Comparison of ENCODE assay signal across 9 mouse cellular contexts in the genomic region with DNA sequence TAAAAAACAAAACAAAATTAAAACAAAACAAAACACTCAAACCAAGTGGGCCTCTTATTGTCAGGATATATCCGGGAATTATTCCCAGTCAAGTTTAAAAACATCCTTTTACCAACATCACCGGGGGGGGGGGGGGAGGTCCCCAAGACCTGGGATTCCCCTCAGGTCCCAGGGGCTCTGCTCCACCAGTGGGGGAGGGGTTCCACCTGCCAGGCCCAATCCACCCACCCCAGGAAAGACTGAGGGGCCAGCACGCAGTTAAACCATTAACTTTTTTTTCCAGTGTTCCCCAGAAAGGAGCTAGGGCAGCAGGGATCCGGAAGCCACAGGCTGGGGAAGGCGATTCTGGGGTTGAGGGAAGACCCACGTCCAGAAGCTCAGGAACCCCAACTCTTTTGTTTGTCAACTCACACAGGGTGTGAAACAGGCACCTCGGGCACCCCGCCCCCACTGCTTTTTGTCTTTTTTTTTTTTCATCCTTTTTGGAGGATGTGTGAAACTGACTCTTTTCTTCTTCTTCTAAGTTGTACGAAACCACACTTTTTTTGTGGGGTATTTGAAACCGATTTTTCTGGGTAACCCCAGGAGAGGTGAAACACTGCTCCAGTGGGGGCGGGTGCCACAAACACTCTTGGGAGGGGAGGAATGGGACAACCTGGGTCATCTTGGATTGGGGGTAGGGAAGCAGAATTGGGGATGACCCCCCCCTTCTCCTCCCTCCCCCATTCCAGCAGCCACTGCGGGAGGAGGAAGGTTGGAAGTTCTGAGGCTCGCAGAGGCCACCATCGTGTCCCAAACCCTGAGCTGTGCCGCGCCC. TPM values are rescaled to one million over a fixed set of nuclear protein-coding genes. Genes with fewer than 3 reads are reported as not detected.
DNase-seq lines count a peak whose midpoint lies in the region; ATAC-seq and TF ChIP-seq lines count a peak whose summit lies in the region.
"Had no signal": no experiment of that assay in that cellular context is flagged by ENCODE, and none has a peak within 500 bp of the region (broad histone marks: within the 10 kb centered on the region; RNA-seq: fewer than 3 reads in every experiment).

No protein-coding gene starts in this region.

- H3K9me3 ChIP-seq in CH12.LX (replicated peaks; ENCODE audit: low read length): peaks cover 2% of the 10 kb centered on the region
- H3K9me3 ChIP-seq in forebrain, embryonic 16.5 days (ENCODE audit: control insufficient read depth, low read length): no peaks in the 10 kb centered on the region
- no peaks in the 10 kb centered on the region for H3K9me3 ChIP-seq in liver, embryonic 13.5 days (replicated peaks)

- ATAC-seq in forebrain, embryonic 16.5 days: no peak
- no peak for ATAC-seq in liver, embryonic 13.5 days (ENCODE audit: low read depth)

- in situ Hi-C loops in CH12.LX (cut with MboI; ENCODE audit: low pct_ligation_motif_present, low pct_unique_long_range_greater_than_20kb, low sequenced_read_pairs): loop anchor here (25.0 kb wide), 1 partner anchor 256 kb away; a partner anchor contains a TSS

- WGBS in heart, adult 2 months: 26% methylated on average over 16 of the region's 16 CpGs
- 7% methylated on average over 15 of the region's 16 CpGs for WGBS in forebrain, embryonic 16.5 days
- WGBS in liver, embryonic 13.5 days (ENCODE audit: insufficient replicate concordance): 34% methylated on average over 16 of the region's 16 CpGs

- intact Hi-C loops in heart, adult 2 months (cut with DNase I): loop anchor here (2.0 to 5.0 kb wide), 3 partner anchors 25 to 271 kb away; a partner anchor contains a TSS

- H3K27me3 ChIP-seq in heart, adult 2 months (ENCODE audit: control insufficient read depth, insufficient read depth, low read length): no peaks in the 10 kb centered on the region
- H3K27me3 ChIP-seq in CH12.LX (replicated peaks): no peaks in the 10 kb centered on the region
- H3K27me3 ChIP-seq in forebrain, embryonic 16.5 days (replicated peaks; ENCODE audit: control insufficient read depth, insufficient read depth, low read length): no peaks in the 10 kb centered on the region
- H3K27me3 ChIP-seq in liver, embryonic 13.5 days: no peaks in the 10 kb centered on the region

- H3K9ac ChIP-seq in heart, adult 2 months (ENCODE audit: low read depth, low read length): peak overlapping the region; percentile 82
- H3K9ac ChIP-seq in CH12.LX (ENCODE audit: insufficient read depth, low read depth): peak overlapping the region; percentile 99
- peak overlapping the region; percentile 95 for H3K9ac ChIP-seq in forebrain, embryonic 16.5 days (replicated peaks; ENCODE audit: low read depth, low read length)
- H3K9ac ChIP-seq in liver, embryonic 13.5 days: peak overlapping the region; percentile 100

- TF ChIP-seq EP300 in heart, adult 2 months (IDR thresholded peaks at IDR 0.05; ENCODE audit: insufficient read depth, low read depth, low read length): no peak
- TF ChIP-seq EP300 in CH12.LX (IDR thresholded peaks at IDR 0.05; ENCODE audit: low read length): no peak; the same call in 1 of the 2 replicates

- H3K79me2 ChIP-seq in heart, adult 2 months (replicated peaks; ENCODE audit: control insufficient read depth, insufficient read depth, low read length): peaks cover 4% of the 10 kb centered on the region; the same call in 1 of the 2 replicates
- peaks cover 56% of the 10 kb centered on the region for H3K79me2 ChIP-seq in CH12.LX (replicated peaks; ENCODE audit: control insufficient read depth, extremely low read depth, insufficient read depth, poor library complexity, severe bottlenecking)

- no peaks in the 10 kb centered on the region for H3K36me3 ChIP-seq in heart, adult 2 months (ENCODE audit: control insufficient read depth, insufficient read depth, low read length)
- peaks cover 32 to 40% of the 10 kb centered on the region in 2 experiments for H3K36me3 ChIP-seq in CH12.LX (replicated peaks in 1 of 2; ENCODE audit: control insufficient read depth in 1 of 2, insufficient read depth in 1 of 2, low read length in 1 of 2)
- peaks cover 15% of the 10 kb centered on the region for H3K36me3 ChIP-seq in forebrain, embryonic 16.5 days (ENCODE audit: control insufficient read depth, insufficient read depth)
- peaks cover 45% of the 10 kb centered on the region for H3K36me3 ChIP-seq in liver, embryonic 13.5 days

- TF ChIP-seq RAD21 in CH12.LX (IDR thresholded peaks at IDR 0.05; ENCODE audit: low read depth, low read length): no peak

- TF ChIP-seq CTCF in heart, adult 2 months (IDR thresholded peaks at IDR 0.05): no peak
- no peak for TF ChIP-seq CTCF in CH12.LX (conservative IDR thresholded peaks at IDR 0.05 in 1 of 2, IDR thresholded peaks at IDR 0.05 in 1 of 2; ENCODE audit: low read depth in 2 of 2, low read length in 2 of 2)

- DNase-seq in heart, adult 2 months: peak in 1 of 2 experiments; percentile 48
- DNase-seq in heart, adult 9 months (ENCODE audit: low spot score in 2 of 2): no peak
- DNase-seq in CH12.LX (ENCODE audit: extremely low read depth): peak; percentile 56
- no peak for DNase-seq in liver, embryonic 13.5 days
- DNase-seq in thymus, postnatal 0 days (ENCODE audit: low spot score): peak; percentile 69
- DNase-seq in gastrocnemius, postnatal 4 days (ENCODE audit: low spot score in 2 of 2): no peak
- no peak for DNase-seq in MN1 (ENCODE audit: low spot score)

- dilution Hi-C loops in CH12.LX (cut with MboI; ENCODE audit: extremely low pct_ligation_motif_present, extremely low pct_unique_long_range_greater_than_20kb, low sequenced_read_pairs): no loop called here

- H3K4me1 ChIP-seq in heart, adult 2 months (ENCODE audit: control insufficient read depth, insufficient read depth, low read length): peaks cover 1% of the 10 kb centered on the region; the same call in 1 of the 2 replicates
- H3K4me1 ChIP-seq in CH12.LX (ENCODE audit: control insufficient read depth in 1 of 2, insufficient read depth in 2 of 2): peaks cover 30 to 59% of the 10 kb centered on the region in 2 experiments
- peaks cover 26% of the 10 kb centered on the region for H3K4me1 ChIP-seq in forebrain, embryonic 16.5 days (replicated peaks; ENCODE audit: control insufficient read depth, insufficient read depth, low read length)
- peaks cover 64% of the 10 kb centered on the region for H3K4me1 ChIP-seq in liver, embryonic 13.5 days (replicated peaks)

- H3K27ac ChIP-seq in heart, adult 2 months: peak overlapping the region; percentile 61
- peak overlapping the region; percentile 96 for H3K27ac ChIP-seq in CH12.LX (ENCODE audit: insufficient read depth, low read depth)
- H3K27ac ChIP-seq in forebrain, embryonic 16.5 days (ENCODE audit: low read length): peak overlapping the region; percentile 51; the same call in 1 of the 2 replicates
- H3K27ac ChIP-seq in liver, embryonic 13.5 days: peak overlapping the region; percentile 95
- H3K27ac ChIP-seq: macrophage had no signal

- peak overlapping the region; percentile 32 for H3K4me3 ChIP-seq in heart, adult 2 months
- peak overlapping the region; percentile 97 to 99 (median 97) for H3K4me3 ChIP-seq in CH12.LX (replicated peaks in 1 of 3; ENCODE audit: low read depth in 2 of 3, low read length in 2 of 3, poor library complexity in 1 of 3)
- H3K4me3 ChIP-seq in forebrain, embryonic 16.5 days (replicated peaks; ENCODE audit: low read length): peak overlapping the region; percentile 90
- peak overlapping the region; percentile 100 for H3K4me3 ChIP-seq in liver, embryonic 13.5 days (replicated peaks)

- TF ChIP-seq POLR2A in heart, adult 2 months (IDR thresholded peaks at IDR 0.05; ENCODE audit: insufficient read depth, low read depth, low read length): no peak
- TF ChIP-seq POLR2A in CH12.LX (IDR thresholded peaks at IDR 0.05; ENCODE audit: low read depth, low read length): peak; percentile 27; the same call in 1 of the 2 replicates

- peak overlapping the region; percentile 82 for H3K4me2 ChIP-seq in CH12.LX (ENCODE audit: insufficient read depth, low read depth, poor library complexity, severe bottlenecking)
- H3K4me2 ChIP-seq in forebrain, embryonic 16.5 days (ENCODE audit: low read length): peak overlapping the region; percentile 70
- H3K4me2 ChIP-seq in liver, embryonic 13.5 days: peak overlapping the region; percentile 89

RNA-seq across cellular contexts. Expression of a gene that starts 1.7 kb away (rescaled TPM):
- total RNA-seq in heart, adult 2 months (2021): 10 to 100 TPM; 16.5 to 18.0 TPM
- polyA plus RNA-seq in heart, adult 2 months (2012; rRNA removed): 20.1 and 25.0 TPM in 2 replicates
- total RNA-seq in CH12.LX (2012; rRNA removed) (179 and 207 TPM in 2 replicates), CH12.LX (2014; rRNA removed) (139 and 146 TPM in 2 replicates)
- 208 and 223 TPM in 2 replicates for polyA plus RNA-seq in CH12.LX (2012; ENCODE audit: insufficient read length, low read depth)
- 63.7 and 74.6 TPM in 2 replicates for polyA plus RNA-seq in forebrain, embryonic 16.5 days (2015; fragmentation: Nextera tagmentation; extraction: Ambion mirVana)
- polyA plus RNA-seq in liver, embryonic 13.5 days (2015; fragmentation: Nextera tagmentation; extraction: Ambion mirVana): 55.2 and 56.2 TPM in 2 replicates
- 89.7 and 96.8 TPM in 2 replicates for polyA plus RNA-seq in thymus, postnatal 0 days (2015; fragmentation: Nextera tagmentation; extraction: Ambion mirVana)
- total RNA-seq in gastrocnemius, postnatal 4 days (2021): 10 to 100 TPM; 66.4 to 67.5 TPM

RNA-seq across cellular contexts. Expression of a gene that starts 25.1 kb away (rescaled TPM):
- 1,000 to 10,000 TPM; 1,743 to 1,981 TPM for total RNA-seq in heart, adult 2 months (2021)
- 5,192 and 5,251 TPM in 2 replicates for polyA plus RNA-seq in heart, adult 2 months (2012; rRNA removed)
- total RNA-seq in CH12.LX (2012; rRNA removed): 466 and 529 TPM in 2 replicates
- total RNA-seq in CH12.LX (2014; rRNA removed): 442 and 444 TPM in 2 replicates
- 206 and 248 TPM in 2 replicates for polyA plus RNA-seq in CH12.LX (2012; ENCODE audit: insufficient read length, low read depth)
- 455 and 522 TPM in 2 replicates for polyA plus RNA-seq in forebrain, embryonic 16.5 days (2015; fragmentation: Nextera tagmentation; extraction: Ambion mirVana)
- 474 and 603 TPM in 2 replicates for polyA plus RNA-seq in liver, embryonic 13.5 days (2015; fragmentation: Nextera tagmentation; extraction: Ambion mirVana)
- polyA plus RNA-seq in thymus, postnatal 0 days (2015; fragmentation: Nextera tagmentation; extraction: Ambion mirVana): 635 and 689 TPM in 2 replicates
- 100 to 1,000 TPM; 640 to 657 TPM for total RNA-seq in gastrocnemius, postnatal 4 days (2021)

RNA-seq across cellular contexts. Expression of a gene that starts 32.4 kb away (rescaled TPM):
- 10 to 100 TPM; 86.5 to 95.2 TPM for total RNA-seq in heart, adult 2 months (2021)
- polyA plus RNA-seq in heart, adult 2 months (2012; rRNA removed): 91.4 and 95.1 TPM in 2 replicates
- total RNA-seq in CH12.LX (2012; rRNA removed) (61.9 and 67.0 TPM in 2 replicates), CH12.LX (2014; rRNA removed) (48.7 and 51.5 TPM in 2 replicates)
- polyA plus RNA-seq in CH12.LX (2012; ENCODE audit: insufficient read length, low read depth): 131 and 133 TPM in 2 replicates
- polyA plus RNA-seq in forebrain, embryonic 16.5 days (2015; fragmentation: Nextera tagmentation; extraction: Ambion mirVana): 247 and 256 TPM in 2 replicates
- 81.2 and 87.4 TPM in 2 replicates for polyA plus RNA-seq in liver, embryonic 13.5 days (2015; fragmentation: Nextera tagmentation; extraction: Ambion mirVana)
- 151 and 166 TPM in 2 replicates for polyA plus RNA-seq in thymus, postnatal 0 days (2015; fragmentation: Nextera tagmentation; extraction: Ambion mirVana)
- total RNA-seq in gastrocnemius, postnatal 4 days (2021): 100 to 1,000 TPM; 139 to 140 TPM

RNA-seq across cellular contexts. Expression of a gene that starts 44.3 kb away (rescaled TPM):
- 1 to 10 TPM; 7.3 to 7.5 TPM for total RNA-seq in heart, adult 2 months (2021)
- polyA plus RNA-seq in heart, adult 2 months (2012; rRNA removed): 5.8 and 7.9 TPM in 2 replicates
- 8.4 and 8.5 TPM in 2 replicates for total RNA-seq in CH12.LX (2012; rRNA removed)
- total RNA-seq in CH12.LX (2014; rRNA removed): 4.9 and 6.6 TPM in 2 replicates
- polyA plus RNA-seq in CH12.LX (2012; ENCODE audit: insufficient read length, low read depth): 4.7 and 5.9 TPM in 2 replicates
- 16.3 TPM in 2 replicates for polyA plus RNA-seq in forebrain, embryonic 16.5 days (2015; fragmentation: Nextera tagmentation; extraction: Ambion mirVana)
- polyA plus RNA-seq in liver, embryonic 13.5 days (2015; fragmentation: Nextera tagmentation; extraction: Ambion mirVana): 1.0 and 1.1 TPM in 2 replicates
- 3.2 and 4.7 TPM in 2 replicates for polyA plus RNA-seq in thymus, postnatal 0 days (2015; fragmentation: Nextera tagmentation; extraction: Ambion mirVana)
- total RNA-seq in gastrocnemius, postnatal 4 days (2021): 10 to 100 TPM; 17.8 to 18.9 TPM

Comparison
In these comparisons a context has a peak if more than half of its experiments do, and no peak if none do; other contexts are left out.
1. DNase-seq: peak in CH12.LX (single experiment) and thymus, postnatal 0 days (single experiment); none in heart, adult 9 months (0 of 2), liver, embryonic 13.5 days (single experiment), gastrocnemius, postnatal 4 days (0 of 2) and MN1 (single experiment).
2. H3K4me3 ChIP-seq: peak in every context shown above with its lines; median percentile 100 in liver, embryonic 13.5 days; 97 in CH12.LX; 90 in forebrain, embryonic 16.5 days; 32 in heart, adult 2 months.
3. Peak in every context shown above with its lines, with median percentiles within 50 percentile points of each other: H3K27ac ChIP-seq, H3K9ac ChIP-seq and H3K4me2 ChIP-seq.